Mouse (Mus musculus): Measurements from ENCODE around the gene Olfr692.

GRCm38 (mm10) chr7:105325302-105325701 lies 42.7 kb upstream of the Olfr692 start:
- TF ChIP-seq CTCF (IDR thresholded peaks at IDR 0.05), result no peak
- TF ChIP-seq EP300 (IDR thresholded peaks at IDR 0.05), result no peak
